Mouse (Mus musculus): ENCODE data around the gene Cfap100. TPM values are rescaled to one million over a fixed set of nuclear protein-coding genes. Genes with fewer than 3 reads are reported as not detected.
A peak's percentile ranks its signal among the peaks of the same experiment; 100 is the strongest.

Cfap100 gene
- polyA plus RNA-seq, 1 experiment from 2014 or later: 0.18 TPM

DNA sequence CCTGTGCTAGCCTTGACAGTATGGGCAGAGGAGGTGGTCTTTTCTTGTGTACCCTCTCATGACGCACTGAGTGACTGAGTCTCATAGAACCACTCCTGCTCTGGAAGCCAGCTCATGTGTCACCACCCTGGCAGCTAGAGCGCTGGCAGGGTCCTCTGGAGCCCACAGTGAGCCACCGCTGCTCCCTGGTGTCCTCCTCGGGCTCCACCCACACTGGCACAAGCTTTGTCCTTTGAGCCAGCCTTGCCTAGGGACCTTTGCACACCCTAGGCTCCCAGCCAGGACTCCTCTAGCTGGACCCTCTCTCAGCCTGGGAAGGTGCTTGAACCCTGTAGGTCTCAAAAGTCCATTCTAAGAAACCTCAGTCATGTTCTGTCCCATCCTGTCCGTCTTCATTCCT, 22.1 kb upstream of the Cfap100 start:
- ATAC-seq (replicated peaks; ENCODE audit: low FRiP score) (no peak; the same call in 1 of the 2 replicates), DNase-seq (ENCODE audit: low spot score) (no peak)
- H3K4me1 ChIP-seq (replicated peaks; ENCODE audit: control insufficient read depth, insufficient read depth, low read length): no peaks in the 10 kb centered on the region
- no peak overlapping the region for H3K4me2 ChIP-seq
- no peak overlapping the region for H3K4me3 ChIP-seq (ENCODE audit: low read depth, low read length)
- H3K27me3 ChIP-seq (replicated peaks; ENCODE audit: control insufficient read depth, insufficient read depth, low read length): no peaks in the 10 kb centered on the region
- H3K36me3 ChIP-seq (ENCODE audit: control insufficient read depth, insufficient read depth, low read length): no peaks in the 10 kb centered on the region
- no peaks in the 10 kb centered on the region for H3K9me3 ChIP-seq (ENCODE audit: control insufficient read depth, low read length)
- no peak overlapping the region for H3K27ac ChIP-seq (ENCODE audit: low read depth, low read length)
- WGBS: 57% methylated on average over 5 of the region's 5 CpGs
- H3K9ac ChIP-seq (ENCODE audit: low read depth, low read length): peak overlapping the region; percentile 20; the same call in 1 of the 2 replicates

DNA sequence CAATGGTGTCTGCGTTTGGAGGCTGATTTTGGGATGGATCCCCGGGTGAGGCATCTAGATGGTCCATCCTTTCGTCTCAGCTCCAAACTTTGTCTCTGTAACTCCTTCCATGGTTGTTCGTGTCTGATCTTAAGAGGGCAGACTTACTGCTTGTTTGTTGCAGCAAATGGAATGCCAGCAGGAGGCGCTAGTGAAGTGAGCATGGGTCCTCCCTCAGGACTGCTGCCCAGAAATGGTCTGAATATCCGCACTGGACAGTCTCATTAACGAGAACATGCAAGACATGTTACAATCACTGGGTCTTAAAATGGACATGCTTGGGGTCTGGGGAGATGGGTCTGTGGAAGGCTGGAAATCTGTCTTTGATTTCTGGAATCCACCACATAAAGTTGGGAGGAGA, 21.6 kb upstream of the Cfap100 start:
- ATAC-seq (replicated peaks; ENCODE audit: low FRiP score) (no peak), DNase-seq (ENCODE audit: low spot score) (no peak)
- Histone ChIP-seq H3K4me2 (no peak overlapping the region), H3K36me3 (ENCODE audit: control insufficient read depth, insufficient read depth, low read length) (no peaks in the 10 kb centered on the region), H3K4me3 (ENCODE audit: low read depth, low read length) (no peak overlapping the region), H3K9me3 (ENCODE audit: control insufficient read depth, low read length) (no peaks in the 10 kb centered on the region), H3K27ac (ENCODE audit: low read depth, low read length) (no peak overlapping the region), H3K27me3 (replicated peaks; ENCODE audit: control insufficient read depth, insufficient read depth, low read length) (no peaks in the 10 kb centered on the region), H3K4me1 (replicated peaks; ENCODE audit: control insufficient read depth, insufficient read depth, low read length) (no peaks in the 10 kb centered on the region), H3K9ac (ENCODE audit: low read depth, low read length) (no peak overlapping the region)
- 24% methylated on average over 7 of the region's 7 CpGs for WGBS

DNA sequence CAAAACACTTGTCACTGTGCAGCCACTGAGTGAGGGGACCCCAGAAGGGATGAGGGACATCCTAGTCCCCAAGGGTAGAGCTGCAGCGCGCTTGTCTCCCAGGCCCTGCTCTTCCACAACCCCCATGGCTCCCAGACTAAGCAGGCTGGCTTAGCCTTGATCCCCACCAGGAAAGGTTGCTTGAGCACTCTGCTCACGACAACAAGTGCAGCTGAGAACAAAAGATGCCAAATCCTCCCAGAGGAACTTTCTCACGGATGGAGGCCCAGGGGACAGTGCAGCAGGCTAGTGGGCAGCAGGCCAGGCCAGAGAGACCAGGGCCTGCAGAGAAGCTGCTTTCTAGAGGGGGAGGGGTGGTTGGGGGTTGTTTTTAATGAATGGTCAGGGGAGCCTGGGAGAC, 18.3 kb upstream of the Cfap100 start:
- ATAC-seq (replicated peaks; ENCODE audit: low FRiP score) (no peak), DNase-seq (ENCODE audit: low spot score) (no peak)
- no peaks in the 10 kb centered on the region for H3K27me3 ChIP-seq (replicated peaks; ENCODE audit: control insufficient read depth, insufficient read depth, low read length)
- H3K4me2 ChIP-seq: no peak overlapping the region
- 56% methylated on average over 4 of the region's 4 CpGs for WGBS
- H3K36me3 ChIP-seq (ENCODE audit: control insufficient read depth, insufficient read depth, low read length): no peaks in the 10 kb centered on the region
- no peak overlapping the region for H3K4me3 ChIP-seq (ENCODE audit: low read depth, low read length)
- H3K9me3 ChIP-seq (ENCODE audit: control insufficient read depth, low read length): no peaks in the 10 kb centered on the region
- H3K27ac ChIP-seq (ENCODE audit: low read depth, low read length): no peak overlapping the region
- no peaks in the 10 kb centered on the region for H3K4me1 ChIP-seq (replicated peaks; ENCODE audit: control insufficient read depth, insufficient read depth, low read length)
- no peak overlapping the region for H3K9ac ChIP-seq (ENCODE audit: low read depth, low read length)

GRCm38 (mm10) chr6:90437041-90437440, 8.4 kb upstream of the Cfap100 start:
- H3K27me3 ChIP-seq (replicated peaks; ENCODE audit: control insufficient read depth, insufficient read depth, low read length): no peaks in the 10 kb centered on the region
- DNase-seq (ENCODE audit: low spot score) (no peak), ATAC-seq (replicated peaks; ENCODE audit: low FRiP score) (no peak)
- H3K27ac ChIP-seq (ENCODE audit: low read depth, low read length): no peak overlapping the region
- no peaks in the 10 kb centered on the region for H3K36me3 ChIP-seq (ENCODE audit: control insufficient read depth, insufficient read depth, low read length)
- 82% methylated on average over 3 of the region's 3 CpGs for WGBS
- H3K9me3 ChIP-seq (ENCODE audit: control insufficient read depth, low read length): no peaks in the 10 kb centered on the region
- no peak overlapping the region for H3K4me3 ChIP-seq (ENCODE audit: low read depth, low read length)
- no peak overlapping the region for H3K9ac ChIP-seq (ENCODE audit: low read depth, low read length)
- no peak overlapping the region for H3K4me2 ChIP-seq
- H3K4me1 ChIP-seq (replicated peaks; ENCODE audit: control insufficient read depth, insufficient read depth, low read length): no peaks in the 10 kb centered on the region

GRCm38 (mm10) chr6:90436192-90436907, 7.8 kb upstream of the Cfap100 start:
- no peak overlapping the region for H3K4me2 ChIP-seq
- ATAC-seq (replicated peaks; ENCODE audit: low FRiP score): no peak
- no peak overlapping the region for H3K27ac ChIP-seq (ENCODE audit: low read depth, low read length)
- no peaks in the 10 kb centered on the region for H3K27me3 ChIP-seq (replicated peaks; ENCODE audit: control insufficient read depth, insufficient read depth, low read length)
- no peaks in the 10 kb centered on the region for H3K9me3 ChIP-seq (ENCODE audit: control insufficient read depth, low read length)
- WGBS: 73% methylated on average over 10 of the region's 10 CpGs
- H3K4me1 ChIP-seq (replicated peaks; ENCODE audit: control insufficient read depth, insufficient read depth, low read length): no peaks in the 10 kb centered on the region
- DNase-seq (ENCODE audit: low spot score): no peak
- no peaks in the 10 kb centered on the region for H3K36me3 ChIP-seq (ENCODE audit: control insufficient read depth, insufficient read depth, low read length)
- H3K9ac ChIP-seq (ENCODE audit: low read depth, low read length): no peak overlapping the region
- H3K4me3 ChIP-seq (ENCODE audit: low read depth, low read length): no peak overlapping the region

GRCm38 (mm10) chr6:90435195-90435618, 6.6 kb upstream of the Cfap100 start:
- H3K4me3 ChIP-seq (ENCODE audit: low read depth, low read length): no peak overlapping the region
- no peaks in the 10 kb centered on the region for H3K36me3 ChIP-seq (ENCODE audit: control insufficient read depth, insufficient read depth, low read length)
- no peak overlapping the region for H3K4me2 ChIP-seq
- WGBS: 18% methylated on average over 11 of the region's 11 CpGs
- DNase-seq (ENCODE audit: low spot score) (peak; percentile 62), ATAC-seq (replicated peaks; ENCODE audit: low FRiP score) (peak; percentile 78)
- H3K4me1 ChIP-seq (replicated peaks; ENCODE audit: control insufficient read depth, insufficient read depth, low read length): no peaks in the 10 kb centered on the region
- no peak overlapping the region for H3K27ac ChIP-seq (ENCODE audit: low read depth, low read length)
- no peak overlapping the region for H3K9ac ChIP-seq (ENCODE audit: low read depth, low read length)
- no peaks in the 10 kb centered on the region for H3K9me3 ChIP-seq (ENCODE audit: control insufficient read depth, low read length)
- H3K27me3 ChIP-seq (replicated peaks; ENCODE audit: control insufficient read depth, insufficient read depth, low read length): no peaks in the 10 kb centered on the region

- Histone ChIP-seq H3K27ac (ENCODE audit: low read depth, low read length) (no peak overlapping the region), H3K36me3 (ENCODE audit: control insufficient read depth, insufficient read depth, low read length) (no peaks in the 10 kb centered on the region), H3K27me3 (replicated peaks; ENCODE audit: control insufficient read depth, insufficient read depth, low read length) (no peaks in the 10 kb centered on the region), H3K9ac (ENCODE audit: low read depth, low read length) (no peak overlapping the region), H3K4me2 (no peak overlapping the region), H3K4me3 (ENCODE audit: low read depth, low read length) (no peak overlapping the region), H3K4me1 (replicated peaks; ENCODE audit: control insufficient read depth, insufficient read depth, low read length) (no peaks in the 10 kb centered on the region), H3K9me3 (ENCODE audit: control insufficient read depth, low read length) (no peaks in the 10 kb centered on the region)
- DNase-seq (ENCODE audit: low spot score): no peak
- peak; percentile 10; the same call in 1 of the 2 replicates for ATAC-seq (replicated peaks; ENCODE audit: low FRiP score)
- WGBS: 61% methylated on average over 3 of the region's 3 CpGs
These were observed 6.1 kb upstream of the Cfap100 start for GRCm38 (mm10) chr6:90434687-90435086.

DNA sequence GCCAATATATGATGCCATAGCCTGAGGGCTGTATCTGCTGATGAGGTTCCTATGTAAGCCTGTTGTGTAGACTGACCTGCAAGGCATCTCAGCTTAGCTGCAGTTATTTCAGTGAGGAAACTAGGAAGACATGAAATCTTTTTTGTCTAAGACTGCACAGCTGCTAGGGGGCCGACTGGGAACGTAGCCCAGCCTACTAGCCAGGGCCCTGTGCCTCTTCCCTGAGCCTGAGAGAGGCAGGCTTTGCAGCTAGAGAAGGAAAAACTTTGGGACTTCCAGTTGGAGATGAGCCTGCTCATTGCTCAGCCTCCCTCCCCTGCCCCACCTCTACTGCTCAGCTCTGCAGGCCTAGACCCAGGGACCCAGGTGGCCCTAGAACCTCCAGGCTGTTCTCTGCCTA, 2.9 kb upstream of the Cfap100 start:
- Histone ChIP-seq H3K36me3 (ENCODE audit: control insufficient read depth, insufficient read depth, low read length) (no peaks in the 10 kb centered on the region), H3K4me1 (replicated peaks; ENCODE audit: control insufficient read depth, insufficient read depth, low read length) (no peaks in the 10 kb centered on the region), H3K9ac (ENCODE audit: low read depth, low read length) (no peak overlapping the region), H3K4me3 (ENCODE audit: low read depth, low read length) (no peak overlapping the region), H3K9me3 (ENCODE audit: control insufficient read depth, low read length) (no peaks in the 10 kb centered on the region), H3K4me2 (no peak overlapping the region), H3K27me3 (replicated peaks; ENCODE audit: control insufficient read depth, insufficient read depth, low read length) (peaks cover 12% of the 10 kb centered on the region), H3K27ac (ENCODE audit: low read depth, low read length) (no peak overlapping the region)
- ATAC-seq (replicated peaks; ENCODE audit: low FRiP score) (no peak), DNase-seq (ENCODE audit: low spot score) (no peak)
- WGBS: 51% methylated on average over 2 of the region's 2 CpGs

DNA sequence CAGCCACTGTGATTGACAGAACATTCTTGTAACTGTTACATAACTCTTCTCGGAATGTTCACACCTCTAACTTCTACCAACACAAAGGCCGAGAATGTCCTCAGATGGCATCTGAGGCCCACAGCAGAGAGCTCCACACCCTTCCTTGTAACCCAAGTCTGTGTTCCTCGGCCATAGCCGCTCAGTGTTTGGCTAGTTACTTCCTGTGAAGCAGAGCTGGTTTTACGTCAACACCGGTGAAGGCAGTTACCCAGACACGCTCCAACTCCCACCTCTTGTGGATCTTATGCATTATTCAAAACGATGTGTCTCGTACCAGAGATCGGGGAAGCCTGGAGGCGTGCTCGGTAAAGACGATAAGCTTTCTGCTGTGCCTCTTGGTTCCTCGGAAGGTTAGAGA, 1.3 kb upstream of the Cfap100 start:
- Histone ChIP-seq H3K27ac (ENCODE audit: low read depth, low read length) (no peak overlapping the region), H3K4me2 (no peak overlapping the region), H3K9ac (ENCODE audit: low read depth, low read length) (no peak overlapping the region), H3K27me3 (replicated peaks; ENCODE audit: control insufficient read depth, insufficient read depth, low read length) (peaks cover 12% of the 10 kb centered on the region), H3K36me3 (ENCODE audit: control insufficient read depth, insufficient read depth, low read length) (no peaks in the 10 kb centered on the region), H3K4me1 (replicated peaks; ENCODE audit: control insufficient read depth, insufficient read depth, low read length) (no peaks in the 10 kb centered on the region), H3K9me3 (ENCODE audit: control insufficient read depth, low read length) (no peaks in the 10 kb centered on the region), H3K4me3 (ENCODE audit: low read depth, low read length) (no peak overlapping the region)
- no peak for ATAC-seq (replicated peaks; ENCODE audit: low FRiP score)
- WGBS: 80% methylated on average over 14 of the region's 14 CpGs
- DNase-seq (ENCODE audit: low spot score): no peak

Measured in liver, embryonic 11.5 days (tissue).